Mouse (Mus musculus) thymus, postnatal 0 days (tissue): ENCODE results near the gene Gm10228. TPM values are rescaled to one million over a fixed set of nuclear protein-coding genes. Genes with fewer than 3 reads are reported as not detected.
"Not testable (repeated sequence)": the region's sequence is repeated elsewhere in the genome, so short reads cannot be mapped to it uniquely, and the experiment has no call there.

Experiments used
- DNase-seq: peaks from one replicate; pipeline ENCODE4 v3.0.0-alpha.2; 2015; ENCODE audit warnings: low spot score
- polyA plus RNA-seq: library from polyadenylated mRNA; unstranded; fragments of >200 nt; fragmentation: Nextera tagmentation; extraction: Ambion mirVana; gene quantifications from 2 replicates; pipeline ENCODE4 v1.2.1, GENCODE M21; 2015

The Gm10228 gene
- not detected in 2 replicates for polyA plus RNA-seq

GRCm38 (mm10) chr16:89041372-89041771 lies at the start of gene Gm10228:
Gene Gm10228 (minus strand): TSS chr16:89041472.
- not testable (repeated sequence) for DNase-seq

- DNase-seq: not testable (repeated sequence)
Observed at GRCm38 (mm10) chr16:89071041-89071440, 29.8 kb upstream of the Gm10228 start.

GRCm38 (mm10) chr16:89063902-89064301 lies 22.6 kb upstream of the Gm10228 start, which contains the start of gene 1110025L11Rik:
Gene 1110025L11Rik (minus strand): TSS chr16:89064002.
- DNase-seq: not testable (repeated sequence)

GRCm38 (mm10) chr16:89047783-89048182 lies 6.5 kb upstream of the Gm10228 start, which contains the start of gene Krtap6-5:
Gene Krtap6-5 (minus strand): TSS chr16:89047883.
- DNase-seq: no peak

- not testable (repeated sequence) for DNase-seq
Observed at GRCm38 (mm10) chr16:89031399-89031798, 9.9 kb downstream of the Gm10228 start, which contains the start of gene Krtap6-1. Gene Krtap6-1 (plus strand): TSS chr16:89031699.

- not testable (repeated sequence) for DNase-seq
Observed at GRCm38 (mm10) chr16:89014984-89015383, 26.3 kb downstream of the Gm10228 start, which contains the start of gene Gm10229. Gene Gm10229 (plus strand): TSS chr16:89015284.

- no peak for DNase-seq
Observed at GRCm38 (mm10) chr16:89013973-89014372, 27.3 kb downstream of the Gm10228 start.

- no peak for DNase-seq
Observed at GRCm38 (mm10) chr16:89010659-89011058, 30.6 kb downstream of the Gm10228 start, which contains the start of gene Krtap22-2. Gene Krtap22-2 (minus strand): TSS chr16:89010759.

Other genes with a start within 250 kb of the Gm10228 start
- gene Gm20741, start 229.3 kb downstream of the Gm10228 start, polyA plus RNA-seq: not detected in 2 replicates
- gene Krtap15, start 221.3 kb downstream of the Gm10228 start, polyA plus RNA-seq: not detected in 2 replicates
- gene Krtap14, start 215.3 kb downstream of the Gm10228 start, polyA plus RNA-seq: not detected in 2 replicates
- gene Krtap19-1, start 172.1 kb downstream of the Gm10228 start, polyA plus RNA-seq: not detected in 2 replicates
- gene Krtap19-2, start 167.2 kb downstream of the Gm10228 start, polyA plus RNA-seq: not detected in 2 replicates
- gene Krtap19-3, start 163.4 kb downstream of the Gm10228 start, polyA plus RNA-seq: not detected in 2 replicates
- not detected in 2 replicates for gene Krtap19-4, start 156.4 kb downstream of the Gm10228 start, polyA plus RNA-seq
- not detected in 2 replicates for gene Krtap19-5, start 145.0 kb downstream of the Gm10228 start, polyA plus RNA-seq
- gene Krtap19-9b, start 109.2 kb downstream of the Gm10228 start, polyA plus RNA-seq: not detected in 2 replicates
- not detected in 2 replicates for gene Krtap16-3, start 78.6 kb downstream of the Gm10228 start, polyA plus RNA-seq
- gene Krtap22-2, start 30.7 kb downstream of the Gm10228 start, polyA plus RNA-seq: not detected in 2 replicates
- gene Gm10229, start 26.2 kb downstream of the Gm10228 start, polyA plus RNA-seq: not detected in 2 replicates
- not detected in 2 replicates for gene Krtap6-1, start 9.8 kb downstream of the Gm10228 start, polyA plus RNA-seq
- gene Krtap6-5, start 6.4 kb upstream of the Gm10228 start, polyA plus RNA-seq: not detected in 2 replicates
- gene 1110025L11Rik, start 22.5 kb upstream of the Gm10228 start, polyA plus RNA-seq: not detected in 2 replicates
- not detected in 2 replicates for gene Krtap6-3, start 42.5 kb upstream of the Gm10228 start, polyA plus RNA-seq
- gene Gm6358, start 99.4 kb upstream of the Gm10228 start, polyA plus RNA-seq: not detected in 2 replicates
- gene Gm10061, start 109.6 kb upstream of the Gm10228 start, polyA plus RNA-seq: not detected in 2 replicates
- gene Gm9789, start 116.5 kb upstream of the Gm10228 start, polyA plus RNA-seq: not detected in 2 replicates
- not detected in 2 replicates for gene Gm7735, start 128.0 kb upstream of the Gm10228 start, polyA plus RNA-seq
- gene 1110057P08Rik, start 133.3 kb upstream of the Gm10228 start, polyA plus RNA-seq: not detected in 2 replicates
- not detected in 2 replicates for gene Krtap20-2, start 164.4 kb upstream of the Gm10228 start, polyA plus RNA-seq